11 mouse cellular contexts compared by ENCODE assay signal in the genomic region with DNA sequence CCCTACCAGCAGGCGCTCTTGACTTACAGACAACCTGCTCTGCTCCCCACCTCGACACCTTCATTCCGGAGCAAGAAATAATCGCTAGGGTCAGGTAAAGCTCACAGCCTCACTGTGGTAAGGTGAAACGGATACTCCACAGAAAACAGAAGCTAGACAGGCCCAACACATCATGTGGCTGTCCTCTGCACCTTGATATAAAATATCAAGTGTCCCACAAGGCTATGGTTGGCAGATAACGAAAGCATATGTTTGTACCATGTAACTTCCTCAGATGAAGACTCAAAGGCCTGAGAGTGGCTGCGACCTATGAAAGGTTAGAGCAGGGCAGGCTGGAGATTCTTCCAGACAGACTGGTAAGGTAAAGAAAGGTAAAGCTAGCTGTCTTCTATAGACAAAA. TPM values are rescaled to one million over a fixed set of nuclear protein-coding genes. Genes with fewer than 3 reads are reported as not detected.
DNase-seq lines count a peak whose midpoint lies in the region; ATAC-seq lines count a peak whose summit lies in the region.
"Had no signal": no experiment of that assay in that cellular context is flagged by ENCODE, and none has a peak within 500 bp of the region (broad histone marks: within the 10 kb centered on the region; RNA-seq: fewer than 3 reads in every experiment).

No protein-coding gene starts in this region.

- H3K9me3 ChIP-seq in kidney, embryonic 15.5 days (replicated peaks): no peaks in the 10 kb centered on the region
- H3K9me3 ChIP-seq in limb, embryonic 10.5 days (replicated peaks): no peaks in the 10 kb centered on the region
- no peaks in the 10 kb centered on the region for H3K9me3 ChIP-seq in midbrain, embryonic 15.5 days

- peak overlapping the region; percentile 82 for H3K4me2 ChIP-seq in kidney, embryonic 15.5 days
- H3K4me2 ChIP-seq in midbrain, embryonic 15.5 days: peak overlapping the region; percentile 78

- WGBS in kidney, embryonic 15.5 days: 85% methylated on average over 7 of the region's 7 CpGs
- WGBS in limb, embryonic 10.5 days: 92% methylated on average over 7 of the region's 7 CpGs
- WGBS in midbrain, embryonic 15.5 days: 94% methylated on average over 7 of the region's 7 CpGs

- ATAC-seq in kidney, embryonic 15.5 days (replicated peaks; ENCODE audit: low FRiP score): no peak
- peak; percentile 20; the same call in 1 of the 2 replicates for ATAC-seq in erythroblast, adult 5-6 weeks (replicated peaks; ENCODE audit: low FRiP score, poor library complexity, severe bottlenecking)
- no peak for ATAC-seq in midbrain, embryonic 15.5 days (replicated peaks)
- ATAC-seq: CD4-positive, CD25-positive, alpha-beta regulatory T cell, adult 4 months had no signal

- no peak overlapping the region for H3K27ac ChIP-seq in kidney, embryonic 15.5 days
- no peak overlapping the region for H3K27ac ChIP-seq in limb, embryonic 10.5 days
- H3K27ac ChIP-seq in midbrain, embryonic 15.5 days: no peak overlapping the region

- DNase-seq in kidney, postnatal 4 days: no peak
- no peak for DNase-seq in limb, embryonic 10.5 days (ENCODE audit: low spot score)
- no peak for DNase-seq in urinary bladder, postnatal 25 days (ENCODE audit: low spot score)
- DNase-seq in kidney, adult 18-20 months: no peak
- no peak for DNase-seq in kidney, adult 11 months
- DNase-seq: adrenal gland, postnatal 25 days; kidney, postnatal 10 days had no signal

- peaks cover 5% of the 10 kb centered on the region; the same call in 1 of the 2 replicates for H3K27me3 ChIP-seq in kidney, embryonic 15.5 days
- H3K27me3 ChIP-seq in limb, embryonic 10.5 days (ENCODE audit: low read depth, poor library complexity, severe bottlenecking): no peaks in the 10 kb centered on the region
- H3K27me3 ChIP-seq in midbrain, embryonic 15.5 days (replicated peaks): 0 out of 2 replicates have a peak, but pooled peaks cover 4% of the 10 kb centered on the region

- H3K36me3 ChIP-seq in kidney, embryonic 15.5 days: peaks cover 15% of the 10 kb centered on the region
- H3K36me3 ChIP-seq in limb, embryonic 10.5 days: peaks cover 14% of the 10 kb centered on the region
- H3K36me3 ChIP-seq in midbrain, embryonic 15.5 days (replicated peaks): peaks cover 5% of the 10 kb centered on the region; the same call in 1 of the 2 replicates

- no peak overlapping the region for H3K4me3 ChIP-seq in kidney, embryonic 15.5 days (replicated peaks)
- H3K4me3 ChIP-seq in limb, embryonic 10.5 days: 0 out of 2 replicates have a peak overlapping the region, but pooled peaks have one; percentile 84
- peak overlapping the region; percentile 64 for H3K4me3 ChIP-seq in midbrain, embryonic 15.5 days

- H3K9ac ChIP-seq in kidney, embryonic 15.5 days: no peak overlapping the region
- H3K9ac ChIP-seq in midbrain, embryonic 15.5 days: no peak overlapping the region

- peaks cover 19% of the 10 kb centered on the region for H3K4me1 ChIP-seq in kidney, embryonic 15.5 days
- H3K4me1 ChIP-seq in limb, embryonic 10.5 days: peaks cover 24% of the 10 kb centered on the region
- H3K4me1 ChIP-seq in midbrain, embryonic 15.5 days: peaks cover 28% of the 10 kb centered on the region

RNA-seq across cellular contexts. Expression of gene Psmf1, which starts 4.5 kb away (rescaled TPM):
- polyA plus RNA-seq in kidney, embryonic 15.5 days (2015; fragmentation: Nextera tagmentation; extraction: Ambion mirVana): 42.2 and 43.0 TPM in 2 replicates
- total RNA-seq in erythroblast, adult 5-6 weeks (2015; ENCODE audit: low replicate concordance): 77.2 and 98.4 TPM in 2 replicates
- 68.2 and 70.7 TPM in 2 replicates for total RNA-seq in erythroblast, adult 5-6 weeks (2017; ENCODE audit: low replicate concordance)
- polyA plus RNA-seq in limb, embryonic 10.5 days (2016; fragmentation: Nextera tagmentation; extraction: Ambion mirVana): 60.6 and 60.8 TPM in 2 replicates
- polyA plus RNA-seq in midbrain, embryonic 15.5 days (2015; fragmentation: Nextera tagmentation; extraction: Ambion mirVana): 61.6 and 66.6 TPM in 2 replicates

RNA-seq across cellular contexts. Expression of gene Tmem74b, which starts 37.7 kb away (rescaled TPM):
- 0.95 and 1.5 TPM in 2 replicates for polyA plus RNA-seq in kidney, embryonic 15.5 days (2015; fragmentation: Nextera tagmentation; extraction: Ambion mirVana)
- total RNA-seq in erythroblast, adult 5-6 weeks (2015; ENCODE audit: low replicate concordance): not detected in 2 replicates
- not detected in 2 replicates for total RNA-seq in erythroblast, adult 5-6 weeks (2017; ENCODE audit: low replicate concordance)
- 2.3 and 2.8 TPM in 2 replicates for polyA plus RNA-seq in limb, embryonic 10.5 days (2016; fragmentation: Nextera tagmentation; extraction: Ambion mirVana)
- 29.9 and 32.3 TPM in 2 replicates for polyA plus RNA-seq in midbrain, embryonic 15.5 days (2015; fragmentation: Nextera tagmentation; extraction: Ambion mirVana)
- polyA plus RNA-seq: CD4-positive, CD25-positive, alpha-beta regulatory T cell, adult 4 months had no signal
